Mouse (Mus musculus) lung, postnatal 0 days (tissue): Measurements from ENCODE around the gene Primpol.

Source experiments
- CTCF ChIP-seq: IDR thresholded peaks from 2 replicates; pipeline ENCODE4 v1.5.1; 2016; ENCODE audit warnings: antibody characterized with exemption, mild to moderate bottlenecking
- EP300 ChIP-seq: IDR thresholded peaks from 2 replicates; pipeline ENCODE4 v1.6.1; 2016; ENCODE audit warnings: antibody characterized with exemption, mild to moderate bottlenecking, control low read depth

- TF ChIP-seq CTCF (no peak), EP300 (peak; percentile 76)
Observed at GRCm38 (mm10) chr8:46551615-46552440, 65.2 kb downstream of the Primpol start, which contains the start of gene Cenpu.
